Mouse (Mus musculus): Measurements from ENCODE around the gene Ybx2.

Ybx2 gene

DNA sequence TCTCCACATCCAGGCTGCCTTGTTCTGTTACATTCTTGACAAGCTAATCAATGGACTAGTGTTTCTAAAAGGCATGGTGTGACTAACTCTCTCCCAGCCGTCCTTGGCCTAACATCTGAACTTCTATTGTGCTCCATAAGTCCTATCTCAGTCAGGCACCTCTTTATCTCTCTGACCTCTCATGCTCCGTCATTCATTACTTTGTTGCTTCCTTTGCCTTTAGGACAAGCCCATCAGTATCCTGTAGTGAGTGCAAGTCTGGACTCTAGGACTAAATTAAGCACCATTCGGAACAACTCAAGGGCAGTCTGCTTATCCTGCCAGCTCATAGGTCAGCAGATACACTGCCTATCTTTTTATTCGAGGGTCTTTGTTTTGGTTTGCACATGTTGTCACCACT lies 40.7 kb downstream of the Ybx2 start:
- POLR2A ChIA-PET: interaction anchor here in 3 of 4 experiments (0.5 to 2.0 kb wide), 8 partner anchors 10 to 938 kb away, joined by 3 to 5 read pairs (median 4); partner anchors contain the start of genes Dvl2 (in 1 of the 3) and Gabarap (in 1 of the 3)
- CTCF ChIA-PET: interaction anchor here in 1 of 4 experiments (0.6 to 0.7 kb wide), 2 partner anchors 25 to 201 kb away, joined by 4 to 13 read pairs; no protein-coding TSS in a partner anchor

DNA sequence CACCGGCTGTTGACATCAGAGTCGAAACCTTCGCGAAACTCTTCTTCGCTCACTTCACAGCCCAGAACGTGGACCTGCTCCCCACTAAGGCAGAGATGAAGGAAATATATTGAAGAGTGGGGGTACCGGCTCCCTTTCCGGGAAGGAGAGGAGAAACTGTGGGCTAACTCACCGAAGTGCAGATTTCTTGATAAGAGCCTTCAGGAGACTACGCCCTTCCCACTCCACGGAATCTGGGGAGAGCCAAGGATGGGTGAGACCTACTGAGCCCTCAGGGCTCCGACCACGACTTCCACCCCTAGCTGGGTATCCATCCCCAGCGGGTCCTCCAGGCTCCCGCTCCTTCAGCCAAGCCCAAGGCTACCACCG lies 44.2 kb downstream of the Ybx2 start:
- ChIA-PET CTCF (interaction anchor here in 2 of 4 experiments (0.6 to 1.9 kb wide), 13 partner anchors 12 to 222 kb away, joined by 3 to 18 read pairs (median 4); partner anchors contain the start of gene Gabarap (in 1 of the 2)), POLR2A (interaction anchor here (0.6 to 8.0 kb wide), 116 partner anchors 8 to 689 kb away, joined by 3 to 137 read pairs (median 5); partner anchors contain the start of genes 2810408A11Rik (in 3 of the 4), Cldn7 (in 3 of the 4), Dvl2 (in 3 of the 4) and Eif5a (in 3 of the 4))

DNA sequence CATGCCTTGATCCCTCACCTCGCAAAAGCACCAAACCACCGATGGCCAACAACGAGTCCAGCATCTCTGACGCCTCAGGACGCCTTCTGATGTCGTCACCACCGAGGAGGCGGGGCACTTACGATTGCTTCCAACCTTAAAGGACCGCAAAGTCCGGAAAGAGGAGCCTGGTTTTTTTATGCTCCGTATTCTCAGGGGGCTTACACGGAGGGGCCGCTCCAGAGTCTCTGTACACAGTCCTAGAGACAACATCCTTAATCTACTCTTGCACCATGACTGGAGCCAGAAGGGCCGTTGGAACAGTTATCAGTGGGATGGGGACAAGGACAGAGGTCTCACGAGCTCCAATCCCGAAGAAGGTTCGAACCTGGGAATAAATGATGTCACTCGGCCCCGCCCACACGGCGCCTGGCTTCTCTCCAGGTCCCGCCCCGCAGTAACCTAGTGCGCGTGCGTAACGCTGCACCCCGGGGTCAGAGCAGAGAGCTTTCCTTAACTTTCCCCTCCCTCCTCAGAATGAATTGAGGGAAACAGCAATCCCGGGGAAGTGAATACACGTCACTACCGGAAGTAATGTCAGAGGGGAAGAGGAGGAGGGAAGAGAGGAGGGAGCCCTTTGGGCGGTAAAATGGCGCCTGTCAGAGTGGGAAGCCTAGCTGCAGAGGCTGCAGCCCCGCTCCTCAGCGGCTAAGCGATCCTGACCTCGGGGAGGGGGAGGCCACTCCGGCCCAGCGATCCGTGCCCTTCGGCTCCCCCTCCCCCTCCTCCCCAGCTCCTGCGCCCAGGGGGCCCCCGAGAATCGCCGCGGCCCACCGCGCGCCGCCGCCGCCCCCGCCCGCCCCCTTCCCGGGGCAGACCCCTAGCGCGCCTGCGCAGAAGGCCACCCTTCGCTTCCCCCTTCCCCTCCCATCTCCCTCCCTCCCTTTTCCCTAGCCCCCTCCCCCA lies 44.9 kb downstream of the Ybx2 start:
- CTCF ChIA-PET: interaction anchor here in 3 of 4 experiments (0.6 to 1.9 kb wide), 15 partner anchors 11 to 249 kb away, joined by 3 to 18 read pairs (median 4); partner anchors contain the start of gene Gabarap (in 1 of the 3)
- POLR2A ChIA-PET: interaction anchor here (0.6 to 8.0 kb wide), 134 partner anchors 8 to 720 kb away, joined by 3 to 137 read pairs (median 4); partner anchors contain the start of genes 2810408A11Rik (in 3 of the 4), Cldn7 (in 3 of the 4), Dvl2 (in 3 of the 4) and Eif5a (in 3 of the 4)

- ChIA-PET POLR2A (interaction anchor here (0.6 to 8.0 kb wide), 89 partner anchors 8 to 719 kb away, joined by 3 to 137 read pairs (median 5); partner anchors contain the start of genes 2810408A11Rik (in 3 of the 4), Cldn7 (in 3 of the 4), Eif5a (in 3 of the 4) and Gabarap (in 3 of the 4)), CTCF (interaction anchor here (0.6 to 1.9 kb wide), 12 partner anchors 10 to 250 kb away, joined by 3 to 18 read pairs (median 6); partner anchors contain the start of gene Gabarap (in 1 of the 4))
These were observed 45.7 kb downstream of the Ybx2 start, which contains the start of gene Ctdnep1 for GRCm38 (mm10) chr11:69981141-69981762. Gene Ctdnep1 (plus strand): TSS chr11:69981156.

DNA sequence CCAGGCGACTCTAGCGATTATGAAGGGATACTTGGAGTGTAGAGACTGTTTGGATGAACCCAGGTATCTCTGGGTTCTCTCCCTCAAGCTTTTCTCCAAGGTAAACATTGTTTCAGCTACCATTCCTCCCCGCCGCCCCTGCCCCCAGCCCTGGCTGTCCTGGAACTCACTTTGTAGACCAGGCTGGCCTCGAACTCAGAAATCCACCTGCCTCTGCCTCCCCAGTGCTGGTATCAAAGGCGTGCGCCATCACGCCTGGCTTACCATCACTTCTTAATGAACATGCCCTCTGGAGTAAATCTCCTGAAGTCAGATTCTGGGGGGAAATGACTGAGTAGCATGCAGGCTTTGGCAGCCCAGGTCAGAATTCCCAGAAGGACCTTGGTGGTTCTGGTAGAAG lies 46.6 kb downstream of the Ybx2 start, which contains the start of gene Elp5:
TSS of gene Elp5 (minus strand) at position 293 of the 400 bp plus-strand sequence.
- ChIA-PET CTCF (interaction anchor here (0.6 to 1.6 kb wide), 5 partner anchors 14 to 48 kb away, joined by 3 to 7 read pairs (median 4); no protein-coding TSS in a partner anchor), POLR2A (interaction anchor here (0.6 to 8.0 kb wide), 32 partner anchors 9 to 223 kb away, joined by 3 to 137 read pairs (median 9); partner anchors contain the start of genes Gabarap (in 3 of the 4), Slc2a4 (in 3 of the 4), Cldn7 (in 2 of the 4) and Dvl2 (in 2 of the 4))

- ChIA-PET CTCF (interaction anchor here in 1 of 4 experiments (0.9 kb wide), 1 partner anchor 23 kb away, joined by 3 read pairs; no protein-coding TSS in a partner anchor), POLR2A (interaction anchor here in 3 of 4 experiments (1.0 to 8.0 kb wide), 11 partner anchors 9 to 81 kb away, joined by 3 to 137 read pairs (median 57); partner anchors contain the start of genes Cldn7 (in 2 of the 3), Gabarap (in 2 of the 3), Phf23 (in 2 of the 3) and Eif5a (in 1 of the 3))
These were observed 47.3 kb downstream of the Ybx2 start for GRCm38 (mm10) chr11:69982877-69983276.

DNA sequence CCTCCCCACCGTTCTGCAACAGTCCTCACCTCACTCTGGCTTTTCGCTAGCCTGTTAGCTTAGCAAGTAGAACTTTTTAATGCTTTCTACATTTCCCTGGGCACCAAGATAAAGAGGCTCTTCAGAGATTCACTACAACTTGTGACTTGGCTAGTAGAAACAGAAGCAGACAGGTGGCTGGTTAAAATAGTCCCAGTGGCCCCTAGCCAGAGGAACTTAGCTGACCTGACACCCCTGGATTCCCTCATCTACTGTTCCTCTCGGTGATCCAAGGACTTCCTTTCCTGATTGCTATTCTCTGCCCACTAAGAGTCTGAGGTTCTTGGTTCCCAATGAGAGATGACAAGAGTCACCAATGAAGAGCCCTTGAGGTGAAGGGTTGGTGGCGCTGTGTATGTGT lies 47.8 kb downstream of the Ybx2 start:
- POLR2A ChIA-PET: interaction anchor here in 2 of 4 experiments (1.0 to 8.0 kb wide), 9 partner anchors 8 to 63 kb away, joined by 3 to 137 read pairs (median 6); partner anchors contain the start of genes Gabarap (in 2 of the 2), Phf23 (in 2 of the 2), Acadvl (in 1 of the 2) and Eif5a (in 1 of the 2)
- CTCF ChIA-PET: no interaction called here

GRCm38 (mm10) chr11:69984431-69984830 lies 48.8 kb downstream of the Ybx2 start:
- ChIA-PET POLR2A (interaction anchor here in 3 of 4 experiments (0.5 to 8.0 kb wide), 9 partner anchors 7 to 261 kb away, joined by 3 to 86 read pairs (median 4); partner anchors contain the start of genes Dvl2 (in 1 of the 3), Eif5a (in 1 of the 3), Gabarap (in 1 of the 3) and Phf23 (in 1 of the 3)), CTCF (interaction anchor here in 2 of 4 experiments (0.6 to 1.9 kb wide), 2 partner anchors 36 to 866 kb away, joined by 3 to 6 read pairs; partner anchors contain the start of gene Slc2a4 (in 1 of the 2))

- ChIA-PET CTCF (no interaction called here), POLR2A (interaction anchor here in 2 of 4 experiments (1.0 to 6.4 kb wide), 4 partner anchors 8 to 248 kb away, joined by 3 to 137 read pairs (median 14); partner anchors contain the start of genes 0610010K14Rik (in 1 of the 2), Ctdnep1 (in 1 of the 2), Eif5a (in 1 of the 2) and Elp5 (in 1 of the 2))
These were observed 54.4 kb downstream of the Ybx2 start for GRCm38 (mm10) chr11:69989949-69990348.

Data from embryonic stem cell, embryonic (primary cell).